Mouse (Mus musculus) adrenal gland, postnatal 14 days (tissue): ENCODE results near the gene Cd163l1. TPM values are rescaled to one million over a fixed set of nuclear protein-coding genes. Genes with fewer than 3 reads are reported as not detected.
A peak's percentile ranks its signal among the peaks of the same experiment; 100 is the strongest.

Experiments
- DNase-seq: peaks from one replicate; pipeline ENCODE4 v3.0.0; 2021; ENCODE audit warnings: mixed read lengths
- long read RNA-seq, 2 experiments: library from polyadenylated mRNA; stranded (forward); transcript quantifications; one replicate each; pipeline ENCODE4 v2.0.0; 2021
- total RNA-seq: library from RNA; stranded (reverse); gene quantifications from 2 replicates; pipeline ENCODE4 v1.2.3, GENCODE M21; 2021

Cd163l1 gene
- total RNA-seq, result 0.15 TPM in 1 of 2 replicates, not detected in the other
- long read RNA-seq, experiment 1, result 0 reads
- long read RNA-seq, experiment 2, result 0 reads

DNA sequence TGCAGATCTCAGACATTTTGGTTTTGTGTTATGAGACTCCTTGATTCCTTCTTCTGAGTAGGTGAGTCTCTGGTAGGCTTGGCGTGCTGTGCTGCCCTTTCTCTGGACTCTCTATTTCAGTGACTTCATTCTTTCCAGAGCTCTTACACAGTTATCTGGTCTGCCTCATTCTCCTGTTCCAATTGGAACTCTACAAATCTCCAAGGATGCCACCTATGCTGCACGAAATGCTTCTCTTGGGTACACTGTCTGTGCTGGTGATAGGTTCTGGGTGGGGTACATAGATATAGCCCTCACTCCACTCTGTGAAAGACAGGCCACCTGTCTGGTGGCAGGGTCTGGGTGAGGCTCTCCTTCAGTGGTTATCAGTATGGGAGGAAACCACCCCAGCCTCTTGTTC lies at the start of gene Cd163l1:
Gene Cd163l1 (plus strand): TSS at position 301 of the 400 bp plus-strand sequence.
- DNase-seq, result no peak

DNA sequence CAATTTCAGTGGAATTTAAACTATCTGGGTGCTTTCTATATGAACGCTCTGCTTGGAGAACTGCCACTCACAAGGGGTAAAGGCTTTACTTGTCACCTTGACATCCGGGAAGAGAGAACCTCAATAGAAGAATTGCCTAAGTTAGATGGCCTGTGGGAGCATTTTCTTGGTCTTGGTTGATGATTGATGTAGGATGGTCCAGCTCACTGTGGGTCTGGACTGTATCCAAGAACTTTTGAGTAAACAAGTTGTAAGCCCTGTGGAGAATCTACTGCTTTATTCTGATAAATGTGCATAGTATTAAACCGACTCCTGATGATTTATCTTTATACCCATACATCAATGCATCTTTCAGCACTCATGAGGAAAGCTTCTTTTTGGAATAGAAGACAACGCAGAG lies 48.7 kb upstream of the Cd163l1 start:
- DNase-seq, result no peak

- DNase-seq, result no peak
These were observed 47.2 kb upstream of the Cd163l1 start for GRCm38 (mm10) chr7:140170863-140171262.

GRCm38 (mm10) chr7:140172936-140173335 lies 45.1 kb upstream of the Cd163l1 start, which contains the start of gene Olfr523:
TSS of gene Olfr523 (plus strand) at chr7:140173217.
- no peak for DNase-seq

DNA sequence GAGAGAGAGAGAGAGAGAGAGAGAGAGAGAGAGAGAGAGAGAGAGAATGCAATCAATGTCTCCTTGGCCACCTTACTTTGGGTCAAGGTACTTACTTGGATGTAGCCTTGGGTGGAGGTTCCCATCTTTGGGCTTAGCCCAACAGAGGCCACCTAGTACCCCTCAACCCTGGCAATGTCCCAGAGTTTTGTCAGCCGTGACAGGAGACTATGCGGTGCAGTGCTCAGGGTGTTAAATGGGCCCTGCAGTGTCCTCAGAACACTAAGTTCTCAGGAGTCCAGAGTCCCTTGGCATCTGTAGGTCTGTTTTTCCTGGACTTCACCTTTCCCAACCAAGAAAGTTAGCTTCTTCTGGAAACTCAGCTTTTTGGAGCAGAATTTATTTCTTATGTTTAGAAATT lies 38.9 kb upstream of the Cd163l1 start:
- no peak for DNase-seq

DNA sequence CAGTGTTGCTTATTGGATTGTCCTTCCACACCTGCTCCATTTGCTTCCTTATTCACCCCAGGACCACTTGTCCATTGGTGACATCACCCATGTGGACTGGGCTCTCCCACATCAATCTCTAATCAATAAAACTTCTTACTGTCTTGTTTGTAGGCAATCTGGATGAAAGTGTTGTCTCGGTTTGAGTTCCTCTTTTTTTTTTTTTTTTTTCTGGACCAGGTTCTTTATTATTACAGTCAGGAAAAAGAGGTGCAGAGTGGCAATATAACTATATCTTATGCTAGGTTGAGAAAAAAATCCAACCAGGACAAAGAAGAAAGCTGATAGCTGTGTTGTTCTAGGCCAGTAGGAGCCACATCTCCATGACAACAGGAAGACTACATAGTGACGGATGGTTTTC lies 37.4 kb upstream of the Cd163l1 start:
- DNase-seq, result no peak

DNA sequence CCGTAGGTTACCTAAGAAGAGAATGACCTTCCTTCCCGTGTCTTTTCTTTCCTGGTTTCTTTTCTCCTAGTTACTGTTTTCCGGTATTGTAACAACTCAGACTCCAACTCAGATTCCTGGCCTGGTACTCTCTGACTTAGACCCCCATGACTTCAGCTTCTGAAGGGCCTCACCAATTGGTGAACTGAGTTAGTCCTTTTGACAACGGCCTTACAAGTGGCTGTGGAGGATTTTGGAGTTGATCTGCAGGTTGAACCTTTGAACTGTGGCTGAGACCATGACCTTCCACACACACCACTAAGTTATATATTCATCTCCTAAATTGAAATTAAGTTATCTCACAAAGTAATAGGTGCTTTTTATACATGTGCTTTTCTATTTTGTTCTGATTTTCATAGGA lies 33.9 kb upstream of the Cd163l1 start:
- no peak for DNase-seq

- peak; percentile 17 for DNase-seq
These were observed 31.1 kb upstream of the Cd163l1 start for GRCm38 (mm10) chr7:140186646-140187620.

DNA sequence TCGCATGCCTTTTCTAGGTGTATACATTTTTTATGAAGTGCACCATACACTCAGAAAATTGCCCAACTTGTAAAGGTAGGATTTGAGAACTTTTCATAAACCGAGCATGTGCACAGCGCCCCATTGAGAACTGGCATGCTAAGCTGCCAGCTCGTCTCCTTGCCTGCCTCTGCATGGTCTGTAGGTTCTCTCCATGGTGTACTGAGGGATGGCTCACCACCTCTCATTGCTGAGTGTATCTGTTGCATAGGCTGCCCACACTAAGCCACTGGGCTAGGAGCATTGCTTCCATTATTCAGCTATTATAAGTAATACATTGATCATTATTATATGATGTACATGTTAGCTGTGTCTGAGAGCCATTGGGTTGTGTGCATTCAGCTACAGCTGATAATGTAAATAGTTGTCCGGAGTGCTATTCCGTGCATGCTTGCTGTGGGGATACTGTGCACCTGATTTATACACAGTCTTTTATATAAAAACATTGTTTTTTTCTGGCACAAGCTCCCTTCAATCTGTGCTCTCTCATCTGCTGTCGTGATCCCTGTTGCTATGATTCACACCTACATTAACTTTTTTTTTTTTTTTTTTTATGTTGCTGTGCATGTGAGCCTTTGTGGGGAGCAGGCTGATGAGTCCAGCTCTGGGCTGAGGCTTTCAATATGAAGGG lies 30.2 kb upstream of the Cd163l1 start:
- no peak for DNase-seq

DNA sequence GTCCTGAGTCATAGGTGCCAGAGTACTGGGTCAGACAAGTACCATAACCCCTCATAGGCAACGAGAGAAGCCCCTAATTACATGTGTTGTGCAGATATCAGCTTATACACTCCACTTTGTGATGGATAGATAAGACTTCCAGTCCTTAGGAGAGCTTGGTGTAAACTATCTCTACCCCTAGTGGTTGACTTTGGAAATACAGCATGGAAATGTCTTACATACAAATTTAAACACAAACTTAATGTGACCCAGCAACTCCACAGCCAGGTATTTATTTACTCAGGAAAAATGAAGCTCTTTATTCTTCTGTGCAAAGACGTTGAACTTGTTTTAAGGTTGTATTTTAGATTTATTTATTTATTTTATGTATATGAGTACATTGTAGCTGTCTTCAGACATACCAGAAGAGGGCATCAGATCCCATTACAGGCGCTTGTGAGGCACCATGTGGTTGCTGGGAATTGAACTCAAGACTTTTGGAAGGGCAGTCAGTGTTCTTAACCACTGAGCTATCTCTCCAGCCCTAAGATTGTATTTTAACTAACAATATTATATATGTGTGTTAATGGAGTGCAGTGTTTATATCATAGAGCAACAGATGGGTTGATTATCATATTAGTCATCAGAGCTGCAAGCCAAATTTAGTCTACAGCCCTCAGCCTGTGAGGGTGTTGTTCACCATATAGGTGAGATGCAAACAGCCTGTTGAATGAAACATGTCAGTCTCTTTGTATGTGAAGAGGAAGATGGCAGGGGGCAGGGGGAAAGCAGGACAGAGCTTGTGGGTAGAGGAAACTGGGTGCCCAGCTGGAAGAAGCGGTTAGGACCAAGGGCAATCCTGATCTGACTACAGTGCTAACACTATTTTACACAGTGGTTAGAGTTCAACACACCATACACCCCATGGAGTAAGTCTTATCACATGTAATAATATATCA lies 29.4 kb upstream of the Cd163l1 start:
- DNase-seq, result no peak

GRCm38 (mm10) chr7:140190435-140190834 lies 27.6 kb upstream of the Cd163l1 start:
- no peak for DNase-seq

DNA sequence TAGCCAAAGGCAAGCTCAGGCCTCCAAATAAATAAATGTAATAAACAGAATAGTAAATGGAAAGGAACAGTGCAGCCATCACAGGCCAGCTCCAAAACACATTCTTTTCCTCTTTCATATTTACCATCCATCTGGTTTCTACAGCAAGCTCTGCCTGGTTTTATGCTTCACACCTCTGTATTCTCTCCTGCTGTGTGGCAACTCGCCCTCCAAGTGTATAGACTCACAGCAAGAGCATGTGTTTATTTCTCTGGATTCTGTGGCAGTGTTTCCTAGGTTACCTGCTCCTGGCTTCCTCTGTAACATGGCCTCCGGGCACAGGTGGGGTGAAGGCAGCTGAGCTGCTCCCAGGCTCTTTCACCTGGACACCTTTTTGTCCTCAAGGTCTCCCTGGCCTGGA lies 25.6 kb upstream of the Cd163l1 start:
- no peak for DNase-seq

- DNase-seq, result no peak
These were observed 25.2 kb upstream of the Cd163l1 start for GRCm38 (mm10) chr7:140192851-140193250.

GRCm38 (mm10) chr7:140194031-140194430 lies 24.0 kb upstream of the Cd163l1 start:
- DNase-seq, result no peak

DNA sequence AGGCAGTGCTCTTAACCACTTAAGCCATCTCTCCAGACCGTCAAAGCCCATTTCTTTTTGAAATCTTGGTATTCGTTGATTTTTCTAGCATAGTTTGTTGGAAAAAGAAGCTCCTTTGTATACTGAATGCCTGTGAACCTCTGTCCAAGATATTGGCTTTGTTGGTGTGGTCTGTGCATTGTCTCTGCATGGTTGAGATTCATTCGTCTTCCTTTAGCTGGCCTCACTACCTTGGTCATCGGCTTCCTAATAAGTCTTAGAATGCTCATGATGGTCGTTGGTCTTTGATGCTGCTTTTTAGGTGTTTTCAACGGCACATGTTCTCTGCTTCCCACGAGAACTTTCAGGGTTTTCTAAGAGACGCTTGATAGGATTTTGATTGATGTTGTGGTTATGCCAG lies 22.1 kb upstream of the Cd163l1 start:
- DNase-seq, result no peak

DNA sequence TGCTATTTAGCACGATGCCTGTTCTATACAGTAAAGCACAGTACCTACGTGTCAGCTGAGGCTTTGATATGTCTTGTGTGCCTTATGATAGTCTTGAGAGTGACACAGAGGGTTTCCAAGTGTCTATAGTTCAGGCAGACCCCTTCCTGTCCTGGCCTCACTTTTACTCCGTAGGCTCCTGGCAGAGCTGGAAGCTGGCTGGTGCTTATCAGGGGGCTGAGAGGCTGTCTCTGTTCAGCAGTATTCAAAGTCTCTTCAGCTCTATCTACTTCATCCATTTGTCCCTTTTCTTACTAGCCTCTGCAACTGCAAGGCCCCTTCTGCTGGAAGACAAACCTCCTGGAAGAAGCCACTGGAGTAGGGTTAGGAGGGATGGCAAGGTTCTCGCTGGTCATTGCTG lies 17.0 kb upstream of the Cd163l1 start:
- no peak for DNase-seq

GRCm38 (mm10) chr7:140205864-140206263 lies 12.2 kb upstream of the Cd163l1 start, which contains the start of gene Olfr524:
TSS of gene Olfr524 (minus strand) at chr7:140205964.
- no peak for DNase-seq

- no peak for DNase-seq
These were observed 11.2 kb upstream of the Cd163l1 start for GRCm38 (mm10) chr7:140206904-140207303.

- DNase-seq, result no peak
These were observed 9.9 kb upstream of the Cd163l1 start for GRCm38 (mm10) chr7:140208153-140208552.

DNA sequence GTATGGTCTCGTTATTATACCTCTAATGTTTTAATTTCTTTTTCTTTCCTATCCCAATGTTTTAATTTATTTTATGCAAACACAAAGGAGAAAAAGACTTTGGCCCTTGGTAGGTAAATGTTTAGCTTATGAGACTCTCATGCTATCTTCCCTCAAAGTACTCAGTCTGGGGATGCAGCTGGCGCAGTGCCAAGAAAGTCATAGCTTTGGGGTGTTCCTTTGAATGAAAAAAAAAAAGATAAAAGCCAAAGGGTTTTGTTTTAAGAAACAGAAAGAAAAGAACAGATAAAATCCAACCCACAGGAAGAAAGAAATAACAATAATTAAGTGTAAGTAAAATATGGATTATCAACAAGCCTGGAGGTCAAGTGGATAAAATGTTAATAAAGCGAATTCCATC lies 9.4 kb upstream of the Cd163l1 start:
- DNase-seq, result peak; percentile 9

DNA sequence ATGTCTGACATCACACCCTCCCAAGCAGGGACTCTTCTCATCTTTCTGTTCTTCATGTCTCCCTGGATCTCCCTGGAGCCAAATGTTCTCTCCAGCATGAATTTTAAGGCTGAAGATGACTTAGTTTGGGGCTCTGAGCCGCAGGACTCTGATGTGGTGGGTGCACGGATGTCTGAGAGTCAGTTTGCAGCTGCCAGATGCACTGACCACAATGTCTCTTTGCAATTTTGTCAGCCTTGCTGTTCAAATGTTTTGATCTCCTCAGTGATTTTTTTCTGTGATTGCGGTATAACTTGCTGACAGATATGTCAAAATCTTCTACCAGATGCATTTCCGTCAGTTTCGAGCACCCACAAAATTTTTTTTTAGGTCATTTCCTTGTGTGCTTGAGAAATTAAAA lies 4.2 kb upstream of the Cd163l1 start:
- DNase-seq, result no peak

DNA sequence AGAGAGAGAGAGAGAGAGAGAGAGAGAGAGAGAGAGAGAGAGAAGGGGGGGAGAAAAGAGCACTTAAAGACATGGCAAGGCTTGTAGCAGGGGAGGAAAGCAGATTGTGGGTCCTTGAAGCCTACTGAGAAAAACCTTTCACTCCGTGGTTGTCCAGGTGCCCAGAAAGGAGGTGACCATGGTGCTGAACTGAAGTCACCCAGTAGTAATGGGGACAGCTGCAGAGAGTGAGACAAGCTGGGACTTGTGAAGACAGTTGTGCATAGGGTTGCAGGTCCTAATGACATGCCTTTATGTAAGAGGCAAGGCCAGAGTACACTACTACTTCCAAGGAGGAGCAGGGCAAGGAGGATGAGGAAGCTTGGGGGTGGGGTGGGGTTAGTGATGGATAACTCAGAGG lies 1.2 kb downstream of the Cd163l1 start:
- DNase-seq, result peak; percentile 36
